Mouse (Mus musculus) monocyte, adult 2 months (primary cell): Measurements from ENCODE around the gene Elp5.

ENCODE experiments used
- DNase-seq, 2 experiments: peaks; one replicate each; pipeline ENCODE4 v3.0.0; 2022; ENCODE audit warnings: low spot score in 2 of 2, low read depth in 1 of 2

The Elp5 gene

DNA sequence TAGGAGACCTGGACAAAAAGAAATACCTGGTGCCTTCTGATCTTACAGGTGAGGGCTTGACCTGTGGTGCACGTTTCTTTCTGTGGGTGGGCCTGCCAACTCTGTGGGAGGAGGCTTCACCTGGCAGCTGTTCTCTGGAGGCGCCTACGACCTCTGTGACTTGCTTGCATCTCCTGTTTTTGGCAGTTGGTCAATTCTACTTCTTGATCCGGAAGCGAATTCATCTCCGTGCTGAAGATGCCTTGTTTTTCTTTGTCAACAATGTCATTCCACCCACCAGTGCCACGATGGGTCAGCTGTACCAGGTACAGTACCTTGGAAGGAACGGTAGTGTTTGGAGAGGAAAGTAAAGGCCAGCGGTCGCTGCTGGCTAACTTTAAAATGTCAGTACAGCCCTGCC is 10.1 kb upstream of the Elp5 start:
- no peak for DNase-seq

DNA sequence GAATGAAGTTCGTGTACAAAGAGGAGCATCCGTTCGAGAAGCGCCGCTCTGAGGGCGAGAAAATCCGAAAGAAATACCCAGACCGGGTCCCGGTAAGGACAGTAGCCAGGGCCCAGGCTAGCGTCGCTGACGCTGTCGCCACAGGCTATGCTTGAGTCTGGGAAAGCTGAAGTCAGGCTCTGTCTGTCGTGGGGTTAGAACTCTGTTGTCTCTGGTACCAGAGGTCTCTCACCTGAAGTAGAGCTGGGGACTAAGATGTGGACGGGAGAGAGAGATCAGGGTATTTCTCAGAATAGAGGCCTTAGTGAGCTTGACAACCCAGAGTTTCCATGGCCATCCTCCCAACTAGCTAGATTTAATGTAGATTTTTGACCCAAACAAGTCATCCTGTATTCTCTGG is 9.4 kb upstream of the Elp5 start:
- no peak for DNase-seq

DNA sequence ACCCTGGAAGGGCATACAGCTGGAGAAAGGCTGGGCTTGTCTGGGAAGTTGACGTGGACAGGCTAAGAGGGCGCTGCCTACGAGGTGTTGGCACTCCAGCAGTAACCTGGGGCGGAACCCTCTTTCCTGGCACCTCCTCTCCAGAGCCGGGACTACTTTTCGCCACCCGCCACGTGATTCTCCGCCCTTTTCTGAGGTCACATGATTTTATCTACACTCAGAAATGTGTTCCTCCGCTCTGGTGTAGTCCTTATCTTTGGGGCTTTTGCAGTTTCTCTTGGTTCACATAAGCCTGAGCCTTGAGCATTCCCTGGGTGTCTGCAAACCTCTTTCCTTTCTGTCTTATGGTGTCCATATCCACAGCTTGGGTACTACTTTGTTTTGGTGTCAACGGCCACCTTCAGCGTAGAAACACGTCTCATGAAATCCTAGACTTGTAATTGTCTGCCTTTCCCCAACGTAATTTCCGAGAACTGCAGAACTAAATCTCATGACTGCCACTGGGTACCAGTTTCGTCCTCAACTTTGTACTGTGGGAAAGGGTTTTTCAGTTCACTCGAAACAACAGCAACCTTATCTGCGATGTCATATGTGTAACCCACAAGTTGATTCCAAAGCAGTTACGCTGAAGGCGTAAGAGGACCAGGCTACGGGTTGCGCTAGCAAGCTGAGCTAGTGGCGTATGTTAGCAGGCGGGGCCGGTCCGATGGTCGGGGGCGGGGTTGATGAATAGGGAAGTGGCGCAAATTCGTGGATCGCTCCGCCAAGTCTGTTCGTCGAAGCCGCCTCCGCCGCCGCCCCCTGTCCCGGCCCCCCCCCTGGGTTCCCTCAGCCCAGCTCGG is 8.8 kb upstream of the Elp5 start, which contains the start of gene Gabarap:
TSS of gene Gabarap (plus strand) at position 294 of the 842 bp plus-strand sequence.
- peak; percentile 89 to 93 for DNase-seq

DNA sequence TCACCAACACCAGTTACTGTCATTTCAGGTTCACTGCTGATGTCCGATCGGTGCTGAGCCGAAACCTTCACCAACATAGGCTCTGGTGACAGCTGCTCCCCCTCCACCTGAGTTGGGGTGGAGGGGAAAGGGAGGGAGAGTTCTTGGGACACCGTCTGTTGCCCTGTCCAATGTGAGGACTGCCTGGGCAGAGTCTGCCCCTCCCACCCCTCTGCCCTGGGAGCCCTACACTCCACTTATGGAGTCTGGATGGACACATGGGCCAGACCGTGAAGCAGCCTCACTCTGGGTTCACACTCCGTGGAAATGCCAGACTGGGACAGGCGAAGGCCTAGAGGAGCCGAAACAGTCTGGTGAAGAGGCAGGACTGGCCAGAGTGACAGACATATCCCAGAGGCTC is 7.6 kb upstream of the Elp5 start:
- DNase-seq, result no peak

DNA sequence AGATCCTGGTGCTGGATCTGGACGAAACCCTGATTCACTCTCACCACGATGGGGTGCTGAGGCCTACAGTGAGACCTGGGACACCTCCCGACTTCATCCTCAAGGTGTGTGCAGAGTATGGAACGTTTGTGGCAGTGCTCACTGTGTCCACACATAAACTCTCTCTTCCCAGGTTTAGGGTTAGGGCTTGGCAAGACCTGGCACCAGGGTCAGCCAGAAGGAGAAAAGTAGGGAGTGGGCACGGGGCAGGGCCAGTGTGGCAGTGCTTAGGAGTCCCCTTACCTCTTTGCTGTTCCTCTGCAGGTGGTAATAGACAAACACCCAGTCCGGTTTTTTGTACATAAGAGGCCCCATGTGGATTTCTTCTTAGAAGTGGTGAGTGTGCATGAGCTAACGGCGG is 2.1 kb upstream of the Elp5 start:
- no peak for DNase-seq

DNA sequence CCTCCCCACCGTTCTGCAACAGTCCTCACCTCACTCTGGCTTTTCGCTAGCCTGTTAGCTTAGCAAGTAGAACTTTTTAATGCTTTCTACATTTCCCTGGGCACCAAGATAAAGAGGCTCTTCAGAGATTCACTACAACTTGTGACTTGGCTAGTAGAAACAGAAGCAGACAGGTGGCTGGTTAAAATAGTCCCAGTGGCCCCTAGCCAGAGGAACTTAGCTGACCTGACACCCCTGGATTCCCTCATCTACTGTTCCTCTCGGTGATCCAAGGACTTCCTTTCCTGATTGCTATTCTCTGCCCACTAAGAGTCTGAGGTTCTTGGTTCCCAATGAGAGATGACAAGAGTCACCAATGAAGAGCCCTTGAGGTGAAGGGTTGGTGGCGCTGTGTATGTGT is 1.1 kb upstream of the Elp5 start:
- no peak for DNase-seq

DNA sequence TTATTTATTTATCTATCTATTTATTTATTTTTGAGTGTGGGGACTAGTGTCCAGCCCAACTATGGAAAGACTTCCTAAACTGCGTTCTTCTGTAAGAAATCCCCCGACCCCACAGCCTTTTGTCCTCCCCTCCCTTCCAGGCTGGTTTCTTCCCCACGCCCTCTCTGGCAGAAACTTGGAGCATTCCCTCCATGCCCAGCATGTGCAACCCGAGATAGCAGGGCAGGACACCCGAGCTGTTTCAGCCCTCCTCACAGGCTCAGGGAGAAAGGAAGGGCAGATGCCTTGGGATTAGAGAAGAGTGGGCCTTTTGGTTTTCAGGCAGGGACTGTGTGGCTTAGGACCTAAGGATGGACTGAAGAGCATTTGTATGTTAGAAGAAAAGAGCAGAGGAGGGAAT is 560 bp upstream of the Elp5 start:
- DNase-seq, result no peak

DNA sequence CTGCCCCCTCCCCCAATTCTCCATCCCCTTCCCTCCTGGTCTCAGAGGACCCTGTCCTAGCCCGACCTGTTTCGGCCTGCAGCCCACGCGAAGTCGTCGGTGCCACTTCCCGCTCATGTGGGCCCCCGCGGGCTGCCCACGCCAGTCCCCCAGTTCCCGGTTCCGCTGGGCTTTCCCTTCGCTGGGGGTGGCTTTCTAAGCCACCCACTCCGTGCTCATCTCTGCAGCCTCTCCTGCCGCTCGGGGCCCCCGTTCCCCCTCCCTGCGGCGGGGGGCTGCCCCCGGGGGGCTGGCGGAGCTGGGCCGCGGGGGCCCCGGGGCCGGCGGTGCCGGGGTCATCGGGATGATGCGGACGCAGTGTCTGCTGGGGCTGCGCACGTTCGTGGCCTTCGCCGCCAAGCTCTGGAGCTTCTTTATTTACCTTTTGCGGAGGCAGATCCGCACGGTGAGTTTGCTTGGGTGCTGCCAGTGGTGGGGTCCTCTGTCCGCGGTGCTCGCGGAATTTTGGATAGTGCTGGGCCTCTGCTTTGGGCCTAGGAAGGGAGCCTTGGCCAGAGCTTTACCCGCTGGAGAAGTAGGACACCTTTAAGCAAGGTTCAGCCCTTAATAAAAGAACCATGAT is 1.1 kb downstream of the Elp5 start, which contains the start of gene Ctdnep1:
TSS of gene Ctdnep1 (plus strand) at position 16 of the 622 bp plus-strand sequence.
- no peak for DNase-seq

DNA sequence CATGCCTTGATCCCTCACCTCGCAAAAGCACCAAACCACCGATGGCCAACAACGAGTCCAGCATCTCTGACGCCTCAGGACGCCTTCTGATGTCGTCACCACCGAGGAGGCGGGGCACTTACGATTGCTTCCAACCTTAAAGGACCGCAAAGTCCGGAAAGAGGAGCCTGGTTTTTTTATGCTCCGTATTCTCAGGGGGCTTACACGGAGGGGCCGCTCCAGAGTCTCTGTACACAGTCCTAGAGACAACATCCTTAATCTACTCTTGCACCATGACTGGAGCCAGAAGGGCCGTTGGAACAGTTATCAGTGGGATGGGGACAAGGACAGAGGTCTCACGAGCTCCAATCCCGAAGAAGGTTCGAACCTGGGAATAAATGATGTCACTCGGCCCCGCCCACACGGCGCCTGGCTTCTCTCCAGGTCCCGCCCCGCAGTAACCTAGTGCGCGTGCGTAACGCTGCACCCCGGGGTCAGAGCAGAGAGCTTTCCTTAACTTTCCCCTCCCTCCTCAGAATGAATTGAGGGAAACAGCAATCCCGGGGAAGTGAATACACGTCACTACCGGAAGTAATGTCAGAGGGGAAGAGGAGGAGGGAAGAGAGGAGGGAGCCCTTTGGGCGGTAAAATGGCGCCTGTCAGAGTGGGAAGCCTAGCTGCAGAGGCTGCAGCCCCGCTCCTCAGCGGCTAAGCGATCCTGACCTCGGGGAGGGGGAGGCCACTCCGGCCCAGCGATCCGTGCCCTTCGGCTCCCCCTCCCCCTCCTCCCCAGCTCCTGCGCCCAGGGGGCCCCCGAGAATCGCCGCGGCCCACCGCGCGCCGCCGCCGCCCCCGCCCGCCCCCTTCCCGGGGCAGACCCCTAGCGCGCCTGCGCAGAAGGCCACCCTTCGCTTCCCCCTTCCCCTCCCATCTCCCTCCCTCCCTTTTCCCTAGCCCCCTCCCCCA is 1.8 kb downstream of the Elp5 start:
- peak; percentile 98 for DNase-seq

DNA sequence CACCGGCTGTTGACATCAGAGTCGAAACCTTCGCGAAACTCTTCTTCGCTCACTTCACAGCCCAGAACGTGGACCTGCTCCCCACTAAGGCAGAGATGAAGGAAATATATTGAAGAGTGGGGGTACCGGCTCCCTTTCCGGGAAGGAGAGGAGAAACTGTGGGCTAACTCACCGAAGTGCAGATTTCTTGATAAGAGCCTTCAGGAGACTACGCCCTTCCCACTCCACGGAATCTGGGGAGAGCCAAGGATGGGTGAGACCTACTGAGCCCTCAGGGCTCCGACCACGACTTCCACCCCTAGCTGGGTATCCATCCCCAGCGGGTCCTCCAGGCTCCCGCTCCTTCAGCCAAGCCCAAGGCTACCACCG is 2.5 kb downstream of the Elp5 start:
- DNase-seq, result no peak

DNA sequence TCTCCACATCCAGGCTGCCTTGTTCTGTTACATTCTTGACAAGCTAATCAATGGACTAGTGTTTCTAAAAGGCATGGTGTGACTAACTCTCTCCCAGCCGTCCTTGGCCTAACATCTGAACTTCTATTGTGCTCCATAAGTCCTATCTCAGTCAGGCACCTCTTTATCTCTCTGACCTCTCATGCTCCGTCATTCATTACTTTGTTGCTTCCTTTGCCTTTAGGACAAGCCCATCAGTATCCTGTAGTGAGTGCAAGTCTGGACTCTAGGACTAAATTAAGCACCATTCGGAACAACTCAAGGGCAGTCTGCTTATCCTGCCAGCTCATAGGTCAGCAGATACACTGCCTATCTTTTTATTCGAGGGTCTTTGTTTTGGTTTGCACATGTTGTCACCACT is 6.0 kb downstream of the Elp5 start:
- DNase-seq, result no peak

DNA sequence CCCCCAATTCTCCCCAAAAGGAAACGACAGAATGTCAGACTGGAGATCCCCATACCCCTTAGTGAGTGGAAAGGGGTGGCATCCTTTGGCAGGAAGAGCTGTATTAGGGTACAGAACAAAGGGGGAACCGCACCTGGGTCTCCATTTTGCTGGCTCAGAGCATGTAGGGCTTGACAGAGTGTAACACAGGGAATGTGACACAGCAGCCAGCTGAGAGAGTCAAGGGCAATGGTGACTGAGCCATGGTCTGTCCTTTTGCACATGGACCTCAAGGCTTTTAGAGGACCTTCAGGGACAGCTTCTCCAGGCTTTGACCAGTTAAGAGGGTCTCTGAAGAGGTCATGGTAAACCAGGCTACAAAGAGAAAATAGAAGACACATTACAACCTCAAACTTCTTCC is 7.4 kb downstream of the Elp5 start:
- DNase-seq, result no peak

DNA sequence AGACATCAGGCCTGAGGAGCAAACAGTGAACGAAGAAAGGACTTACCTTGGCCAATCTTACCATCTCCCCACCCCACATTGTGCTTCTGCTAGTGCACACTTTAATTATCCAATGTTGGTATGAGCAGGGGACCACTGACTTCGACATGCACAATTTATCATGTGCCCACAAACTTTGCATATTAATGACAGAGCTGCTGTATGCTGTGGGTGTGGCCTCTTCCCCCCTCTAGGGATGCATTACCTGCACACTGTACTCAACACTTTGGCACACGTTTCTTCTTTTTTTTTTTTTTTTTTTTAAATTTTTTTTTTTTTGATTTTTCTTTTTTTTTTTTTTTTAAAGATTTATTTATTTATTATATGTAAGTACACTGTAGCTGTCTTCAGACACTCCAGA is 11.5 kb downstream of the Elp5 start:
- DNase-seq, result no peak

DNA sequence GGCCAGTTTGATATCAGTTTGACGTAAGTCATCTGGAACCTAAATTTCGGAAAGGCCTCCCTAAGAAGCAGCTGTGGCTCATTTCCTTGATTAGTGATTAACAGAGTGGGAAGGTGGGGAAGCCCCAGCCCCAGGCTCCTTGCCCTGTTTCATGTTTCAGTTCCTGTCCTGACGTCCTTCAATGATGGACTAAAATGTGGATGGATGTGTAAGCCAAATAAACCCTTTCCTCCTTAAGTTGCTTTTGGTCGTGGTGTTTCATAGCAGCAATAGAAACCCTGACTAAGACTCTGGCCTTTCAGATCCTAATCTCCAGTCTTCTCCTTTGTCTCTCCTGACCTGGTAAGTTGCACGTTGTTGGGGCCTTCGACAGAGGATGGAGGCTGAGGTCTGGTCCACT is 12.1 kb downstream of the Elp5 start:
- DNase-seq, result no peak

DNA sequence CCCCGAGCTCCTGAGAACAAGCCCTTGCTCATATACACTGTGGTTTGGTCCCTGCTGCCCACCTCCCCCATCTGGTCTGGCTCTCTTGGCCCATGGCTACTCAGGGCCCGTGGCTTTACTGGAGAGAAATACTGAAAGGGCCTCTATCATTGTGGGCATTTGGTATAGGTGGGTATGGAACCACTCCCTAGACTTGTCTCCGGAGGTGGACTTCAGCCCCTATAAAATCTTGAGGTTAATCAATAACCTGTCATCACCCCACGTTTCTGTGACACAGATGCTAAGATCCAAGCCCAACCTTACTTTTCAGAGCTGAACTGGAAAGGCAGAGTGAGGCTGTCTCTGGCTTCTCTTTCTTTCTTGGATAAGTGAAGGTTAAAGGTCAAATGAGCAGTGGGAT is 13.5 kb downstream of the Elp5 start:
- DNase-seq, result no peak

DNA sequence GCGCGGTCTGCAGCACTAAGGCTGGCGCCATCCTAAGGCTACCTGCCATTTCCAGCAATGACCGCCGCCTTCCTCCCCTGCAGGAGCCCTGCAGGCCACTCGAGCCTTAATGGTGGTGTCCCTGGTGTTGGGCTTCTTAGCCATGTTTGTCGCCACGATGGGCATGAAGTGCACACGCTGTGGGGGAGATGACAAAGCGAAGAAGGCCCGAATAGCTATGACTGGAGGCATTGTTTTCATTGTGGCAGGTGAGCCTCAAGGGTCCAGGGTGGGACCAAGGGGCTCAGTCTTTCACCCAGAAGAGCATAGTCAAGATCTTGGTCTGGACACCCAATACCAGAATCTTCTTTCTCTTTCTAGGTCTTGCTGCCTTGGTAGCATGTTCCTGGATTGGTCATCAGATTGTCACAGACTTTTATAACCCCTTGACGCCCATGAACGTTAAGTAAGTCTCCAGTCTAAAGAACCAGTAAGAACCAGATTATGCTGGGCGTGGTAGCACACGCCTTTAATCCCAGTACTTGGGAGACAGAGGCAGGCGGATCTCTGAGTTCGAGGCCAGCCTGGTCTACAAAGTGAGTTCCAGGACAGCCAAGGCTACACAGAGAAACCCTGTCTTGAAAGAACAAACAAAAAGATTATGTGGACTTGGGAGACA is 15.3 kb downstream of the Elp5 start:
- no peak for DNase-seq

DNA sequence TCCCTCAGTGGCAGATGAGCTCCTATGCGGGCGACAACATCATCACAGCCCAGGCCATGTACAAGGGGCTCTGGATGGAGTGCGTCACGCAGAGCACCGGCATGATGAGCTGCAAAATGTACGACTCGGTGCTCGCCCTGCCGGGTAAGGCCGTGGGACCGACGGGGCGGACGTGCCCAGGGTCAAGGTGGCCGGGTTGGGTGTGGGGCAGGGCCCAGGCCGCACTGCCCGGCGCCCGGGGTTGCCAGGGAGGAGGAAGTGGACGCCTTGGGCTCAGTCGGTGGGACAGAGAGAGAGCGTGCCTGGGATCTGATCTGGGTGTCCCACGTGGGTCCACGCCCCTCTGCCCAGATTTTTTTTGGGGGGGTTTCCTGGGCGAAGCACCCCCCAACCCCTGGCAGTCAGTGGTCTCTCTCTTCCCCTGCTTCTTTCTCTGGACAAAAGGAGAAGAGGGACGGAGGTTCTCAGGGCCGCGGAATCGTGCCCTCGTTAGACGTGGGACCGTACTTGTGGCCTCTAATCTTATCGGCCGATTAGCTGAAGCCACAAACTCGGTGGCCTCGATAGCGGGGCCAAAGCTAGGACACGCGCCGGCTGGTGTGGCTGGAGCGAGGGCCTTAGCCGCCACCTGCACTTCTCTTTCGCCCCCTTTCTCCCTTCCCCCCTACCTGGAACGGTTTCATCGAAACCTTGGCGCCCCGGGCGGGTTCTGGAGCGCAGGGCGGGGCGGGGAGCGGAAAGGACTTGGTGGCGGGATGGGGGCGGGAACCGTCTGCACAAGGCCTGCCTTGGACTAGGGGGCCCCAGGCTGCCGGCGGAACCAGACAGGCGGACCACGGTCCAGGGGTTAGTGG is 16.1 kb downstream of the Elp5 start:
- no peak for DNase-seq

DNA sequence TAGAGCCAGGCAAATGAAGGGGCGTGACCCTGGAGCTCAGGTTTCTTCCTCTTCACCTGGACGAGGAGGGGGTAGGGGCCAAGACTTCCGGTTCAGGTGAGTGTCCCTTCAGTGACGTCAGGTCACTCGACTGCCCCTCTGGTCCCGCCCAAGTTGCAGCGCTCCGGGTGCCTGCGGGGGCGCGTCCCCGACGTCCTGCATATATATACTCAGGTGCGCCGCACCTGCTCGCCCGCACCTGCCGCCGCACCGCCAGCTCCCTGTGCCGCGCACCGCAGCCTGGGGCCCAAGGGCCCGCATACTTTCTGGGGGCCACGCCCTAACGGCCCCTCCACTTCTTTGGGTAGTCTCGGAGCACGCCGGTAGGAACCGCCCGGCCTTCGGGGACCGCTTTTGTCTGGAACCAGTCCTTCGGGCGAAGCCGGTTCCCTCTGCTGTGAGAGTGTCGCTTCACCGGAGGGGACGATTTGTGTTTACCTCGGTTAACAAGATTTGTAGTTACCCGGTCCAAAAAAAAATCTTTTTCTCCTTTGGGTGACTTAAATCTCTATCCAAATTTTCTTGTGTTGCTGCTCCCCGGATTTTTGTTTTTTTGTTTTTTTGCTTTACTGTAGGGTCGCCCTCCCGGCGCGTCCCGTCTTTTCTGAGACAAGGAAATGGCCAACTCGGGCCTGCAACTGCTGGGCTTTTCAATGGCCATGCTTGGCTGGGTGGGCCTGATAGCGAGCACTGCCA is 16.9 kb downstream of the Elp5 start:
- DNase-seq, result no peak

DNA sequence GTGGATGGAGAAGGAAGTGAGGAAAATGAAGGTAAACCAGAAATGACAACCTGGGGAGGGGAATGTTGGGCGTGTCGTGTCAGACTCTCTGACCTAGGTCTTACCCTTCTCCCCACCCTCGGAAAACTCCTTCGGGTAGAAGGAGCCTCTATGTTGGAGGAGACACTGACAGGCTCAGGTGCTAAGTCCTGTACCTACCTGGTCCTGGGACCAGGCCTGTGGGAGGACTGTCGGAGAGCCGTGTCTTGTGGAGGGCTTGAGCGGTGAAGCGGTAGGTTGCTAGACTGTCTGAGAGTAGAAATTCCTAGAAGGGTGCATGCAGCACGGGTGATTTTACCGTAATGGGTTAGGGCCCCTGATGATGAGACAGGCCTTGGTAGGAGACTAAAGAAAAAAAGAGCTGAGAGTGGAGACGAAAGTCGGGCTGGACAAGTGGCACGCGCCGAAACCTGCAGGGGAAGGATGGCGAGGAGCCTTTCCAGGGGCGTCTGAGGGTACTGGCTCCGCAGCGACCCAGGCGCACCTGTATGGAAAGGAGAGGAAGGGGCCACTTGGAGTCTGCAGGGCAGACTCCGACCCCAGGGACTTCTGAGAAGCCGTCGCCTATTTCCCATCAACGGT is 17.6 kb downstream of the Elp5 start, which contains the start of gene Cldn7:
TSS of gene Cldn7 (plus strand) at position 130 of the 621 bp plus-strand sequence.
- DNase-seq, result no peak
